Mouse (Mus musculus): ENCODE data around the gene Zfp740. TPM values are rescaled to one million over a fixed set of nuclear protein-coding genes. Genes with fewer than 3 reads are reported as not detected.

Zfp740 gene
- polyA plus RNA-seq, 1 experiment from 2014 or later: 64.1 TPM

GRCm38 (mm10) chr15:102235371-102236027 is 32.5 kb downstream of the Zfp740 start:
- peaks cover 55% of the 10 kb centered on the region for H3K36me3 ChIP-seq (ENCODE audit: insufficient read depth)
- H3K9ac ChIP-seq: peak overlapping the region; percentile 32; the same call in 1 of the 2 replicates
- DNase-seq (peak; percentile 51), ATAC-seq (ENCODE audit: insufficient read depth) (peak; percentile 39)
- no peak for TF ChIP-seq CTCF (IDR thresholded peaks at IDR 0.05; ENCODE audit: low read depth)
- no peaks in the 10 kb centered on the region for H3K27me3 ChIP-seq (ENCODE audit: insufficient read depth, low read length)
- WGBS: 24% methylated on average over 21 of the region's 21 CpGs
- H3K4me1 ChIP-seq (ENCODE audit: insufficient read depth): 0 out of 2 replicates have a peak, but pooled peaks cover 4% of the 10 kb centered on the region
- H3K4me3 ChIP-seq (ENCODE audit: low read depth, low read length): no peak overlapping the region
- H3K9me3 ChIP-seq (ENCODE audit: low read depth, low read length): no peaks in the 10 kb centered on the region
- peak overlapping the region; percentile 46; the same call in 1 of the 2 replicates for H3K27ac ChIP-seq (ENCODE audit: low read depth)
- peak overlapping the region; percentile 33; the same call in 1 of the 2 replicates for H3K4me2 ChIP-seq

DNA sequence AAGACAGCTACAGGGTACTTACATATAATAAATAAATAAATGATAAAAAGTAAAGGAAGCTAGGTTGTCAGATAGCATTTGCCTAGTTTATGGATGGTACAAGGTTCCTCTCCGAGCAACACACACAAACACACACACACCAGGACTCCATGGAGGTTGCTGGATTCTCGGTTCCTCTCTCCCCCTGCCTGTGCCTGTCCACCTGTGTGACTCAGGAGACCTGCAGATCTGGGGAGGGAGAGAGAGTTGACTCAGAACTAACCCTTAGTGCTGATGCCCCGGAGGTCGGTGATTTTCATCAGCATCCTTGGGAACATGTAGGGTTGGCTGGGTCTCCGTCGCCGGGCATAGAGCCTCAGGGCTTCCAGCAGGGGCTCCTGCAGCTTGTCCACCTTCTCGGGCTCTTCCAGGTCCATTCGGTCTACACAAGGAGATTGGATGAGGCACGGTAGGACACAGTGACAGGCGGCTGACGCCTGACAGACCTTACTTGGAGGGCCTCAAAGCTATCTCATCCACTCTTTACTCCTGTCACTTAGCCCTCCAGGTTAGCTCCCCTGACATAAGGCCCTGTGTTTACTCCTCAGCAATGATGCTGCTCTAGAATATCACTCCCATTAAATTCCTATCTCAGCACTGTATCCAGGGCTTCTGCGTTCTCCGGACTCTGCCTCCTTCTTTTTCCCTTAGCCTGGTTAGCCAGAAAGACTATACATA is 35.7 kb downstream of the Zfp740 start:
- no peaks in the 10 kb centered on the region for H3K9me3 ChIP-seq (ENCODE audit: low read depth, low read length)
- no peak overlapping the region for H3K9ac ChIP-seq
- no peak overlapping the region for H3K4me2 ChIP-seq
- peaks cover 78% of the 10 kb centered on the region for H3K36me3 ChIP-seq (ENCODE audit: insufficient read depth)
- H3K4me1 ChIP-seq (ENCODE audit: insufficient read depth): peaks cover 15% of the 10 kb centered on the region
- no peak overlapping the region for H3K4me3 ChIP-seq (ENCODE audit: low read depth, low read length)
- ATAC-seq (ENCODE audit: insufficient read depth): no peak
- no peak for DNase-seq
- WGBS: 80% methylated on average over 14 of the region's 14 CpGs
- no peak for TF ChIP-seq CTCF (IDR thresholded peaks at IDR 0.05; ENCODE audit: low read depth)
- H3K27ac ChIP-seq (ENCODE audit: low read depth): no peak overlapping the region
- no peaks in the 10 kb centered on the region for H3K27me3 ChIP-seq (ENCODE audit: insufficient read depth, low read length)

GRCm38 (mm10) chr15:102239260-102239590 is 36.2 kb downstream of the Zfp740 start:
- WGBS: 11% methylated on average over 9 of the region's 9 CpGs
- no peak overlapping the region for H3K4me3 ChIP-seq (ENCODE audit: low read depth, low read length)
- H3K9me3 ChIP-seq (ENCODE audit: low read depth, low read length): no peaks in the 10 kb centered on the region
- H3K4me2 ChIP-seq: no peak overlapping the region
- H3K27me3 ChIP-seq (ENCODE audit: insufficient read depth, low read length): no peaks in the 10 kb centered on the region
- peaks cover 76% of the 10 kb centered on the region for H3K36me3 ChIP-seq (ENCODE audit: insufficient read depth)
- no peak overlapping the region for H3K9ac ChIP-seq
- H3K27ac ChIP-seq (ENCODE audit: low read depth): no peak overlapping the region
- H3K4me1 ChIP-seq (ENCODE audit: insufficient read depth): peaks cover 21% of the 10 kb centered on the region
- DNase-seq (peak; percentile 89), ATAC-seq (ENCODE audit: insufficient read depth) (peak; percentile 58; the same call in 1 of the 2 replicates)
- TF ChIP-seq CTCF (IDR thresholded peaks at IDR 0.05; ENCODE audit: low read depth): peak; percentile 91

DNA sequence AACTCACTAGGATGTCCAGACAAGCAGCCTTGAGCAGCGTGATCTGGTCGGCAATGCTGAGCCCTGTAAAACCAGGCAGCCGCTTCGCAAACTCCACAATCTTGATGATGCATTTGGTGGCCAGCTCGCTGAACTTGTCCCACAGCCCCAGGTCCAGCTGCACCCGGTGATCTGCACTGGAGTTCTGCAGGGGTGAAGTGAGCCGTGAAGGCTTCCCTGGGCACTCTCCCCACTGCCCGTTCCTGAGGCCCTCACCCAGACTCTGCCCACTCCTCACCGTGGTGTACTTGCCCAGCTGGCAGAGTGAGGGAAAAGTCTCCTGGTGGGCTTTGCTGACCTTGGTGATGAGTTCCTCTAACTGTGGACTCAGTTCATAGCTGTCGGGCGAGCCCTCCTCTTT is 36.8 kb downstream of the Zfp740 start:
- H3K36me3 ChIP-seq (ENCODE audit: insufficient read depth): peaks cover 70% of the 10 kb centered on the region
- no peak overlapping the region for H3K4me3 ChIP-seq (ENCODE audit: low read depth, low read length)
- no peak for TF ChIP-seq CTCF (IDR thresholded peaks at IDR 0.05; ENCODE audit: low read depth)
- WGBS: 73% methylated on average over 11 of the region's 11 CpGs
- peaks cover 23% of the 10 kb centered on the region for H3K4me1 ChIP-seq (ENCODE audit: insufficient read depth)
- ATAC-seq (ENCODE audit: insufficient read depth) (no peak), DNase-seq (no peak)
- H3K4me2 ChIP-seq: no peak overlapping the region
- no peak overlapping the region for H3K27ac ChIP-seq (ENCODE audit: low read depth)
- no peak overlapping the region for H3K9ac ChIP-seq
- H3K9me3 ChIP-seq (ENCODE audit: low read depth, low read length): no peaks in the 10 kb centered on the region
- H3K27me3 ChIP-seq (ENCODE audit: insufficient read depth, low read length): no peaks in the 10 kb centered on the region

DNA sequence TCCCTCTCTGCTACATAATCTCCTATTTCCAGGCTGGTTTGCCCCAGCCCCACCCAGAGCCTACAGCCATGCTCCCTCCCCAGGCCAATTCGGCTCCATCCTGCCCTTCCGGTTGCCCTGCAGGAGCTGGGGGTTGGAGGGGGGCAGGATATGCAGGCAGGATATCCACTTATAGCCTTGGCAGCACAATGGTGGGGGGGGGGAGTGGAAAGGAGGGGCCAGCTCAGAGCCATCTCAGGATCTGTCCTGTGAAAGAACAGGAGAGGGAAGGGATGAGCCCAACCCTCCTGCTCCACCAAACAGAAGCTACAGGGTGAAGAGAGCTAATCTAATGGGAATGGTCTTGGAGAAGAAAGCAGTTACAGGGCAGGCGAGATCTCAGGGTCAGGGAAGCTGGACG is 37.6 kb downstream of the Zfp740 start:
- Histone ChIP-seq H3K27ac (ENCODE audit: low read depth) (peak overlapping the region; percentile 3; the same call in 1 of the 2 replicates), H3K4me2 (no peak overlapping the region), H3K36me3 (ENCODE audit: insufficient read depth) (peaks cover 63% of the 10 kb centered on the region), H3K4me1 (ENCODE audit: insufficient read depth) (peaks cover 23% of the 10 kb centered on the region), H3K27me3 (ENCODE audit: insufficient read depth, low read length) (no peaks in the 10 kb centered on the region), H3K9ac (no peak overlapping the region), H3K9me3 (ENCODE audit: low read depth, low read length) (no peaks in the 10 kb centered on the region), H3K4me3 (ENCODE audit: low read depth, low read length) (no peak overlapping the region)
- WGBS: 78% methylated on average over 4 of the region's 4 CpGs
- DNase-seq (peak; percentile 27), ATAC-seq (ENCODE audit: insufficient read depth) (no peak)
- TF ChIP-seq CTCF (IDR thresholded peaks at IDR 0.05; ENCODE audit: low read depth): no peak

- Histone ChIP-seq H3K9me3 (ENCODE audit: low read depth, low read length) (no peaks in the 10 kb centered on the region), H3K27me3 (ENCODE audit: insufficient read depth, low read length) (no peaks in the 10 kb centered on the region), H3K4me2 (peak overlapping the region; percentile 81), H3K36me3 (ENCODE audit: insufficient read depth) (peaks cover 47% of the 10 kb centered on the region), H3K4me1 (ENCODE audit: insufficient read depth) (peaks cover 23% of the 10 kb centered on the region), H3K4me3 (ENCODE audit: low read depth, low read length) (peak overlapping the region; percentile 51), H3K27ac (ENCODE audit: low read depth) (peak overlapping the region; percentile 81; the same call in 1 of the 2 replicates), H3K9ac (peak overlapping the region; percentile 62)
- no peak for DNase-seq
- ATAC-seq (ENCODE audit: insufficient read depth): no peak
- 50% methylated on average over 12 of the region's 12 CpGs for WGBS
- TF ChIP-seq CTCF (IDR thresholded peaks at IDR 0.05; ENCODE audit: low read depth): no peak
These were observed 39.6 kb downstream of the Zfp740 start for GRCm38 (mm10) chr15:102242404-102243228.

Measured in lung, embryonic 14.5 days (tissue).